Mouse (Mus musculus): ENCODE results near the gene Grcc10.

Grcc10 gene

DNA sequence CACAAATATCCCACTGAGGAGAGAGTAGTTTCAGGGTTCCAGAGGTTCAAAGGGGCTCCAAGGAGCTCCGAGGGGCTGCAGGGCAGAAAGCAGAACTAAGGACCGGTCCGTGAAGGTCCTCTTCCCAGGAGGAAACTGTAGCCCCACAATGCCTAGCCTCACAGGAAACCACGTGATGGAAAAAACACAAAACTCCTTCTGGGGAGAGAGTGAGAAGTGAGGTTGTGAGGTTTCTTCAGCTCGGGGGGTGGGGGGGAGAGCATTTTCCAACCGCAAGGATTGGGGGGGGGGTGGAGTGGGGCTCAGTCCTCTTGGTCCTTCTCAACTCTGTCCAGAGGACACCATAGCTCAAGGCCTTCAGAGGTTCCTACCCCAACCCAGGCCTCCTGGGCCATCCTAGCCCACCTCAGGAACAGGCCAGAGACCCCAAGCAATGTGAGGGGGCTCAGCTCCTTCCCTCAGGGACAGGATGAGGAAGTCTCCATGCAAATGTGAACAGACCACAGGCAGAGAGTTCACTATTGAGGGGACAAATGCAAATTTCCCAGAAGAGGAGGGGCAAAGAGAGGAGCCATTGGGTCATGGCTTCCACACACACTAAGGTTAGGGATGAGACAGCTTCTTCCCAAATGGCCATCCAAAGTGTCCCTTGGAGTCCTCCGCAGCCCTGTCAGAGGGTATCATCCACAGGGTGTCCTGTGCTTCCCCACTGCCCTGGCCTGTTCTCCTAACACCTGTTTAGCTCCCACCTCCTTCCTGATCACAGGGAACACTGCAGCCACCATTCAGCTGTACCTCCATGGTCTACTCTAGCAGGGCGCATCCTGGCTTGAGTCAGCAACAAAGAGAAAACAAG is 11.1 kb downstream of the Grcc10 start:
- DNase-seq: no peak

DNA sequence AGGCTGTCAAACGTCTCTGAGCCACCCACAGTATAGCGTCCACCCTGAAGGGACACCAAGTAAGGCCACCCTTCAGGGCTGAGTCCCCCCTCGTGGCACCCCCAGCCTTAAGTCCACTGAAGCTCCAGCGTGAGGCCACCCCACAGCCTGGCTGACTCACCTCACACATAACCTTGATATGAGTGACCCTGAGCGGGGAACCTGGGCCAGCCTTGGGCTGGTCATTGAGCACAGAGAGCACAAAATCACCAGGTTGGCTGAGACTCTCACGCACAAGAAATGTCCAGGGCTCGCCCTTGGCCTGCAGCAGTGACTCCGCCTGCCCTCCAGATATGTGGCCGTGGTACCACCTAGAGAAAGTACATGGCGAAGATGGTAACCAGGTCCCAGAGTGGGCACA is 12.6 kb downstream of the Grcc10 start:
- DNase-seq: no peak

DNA sequence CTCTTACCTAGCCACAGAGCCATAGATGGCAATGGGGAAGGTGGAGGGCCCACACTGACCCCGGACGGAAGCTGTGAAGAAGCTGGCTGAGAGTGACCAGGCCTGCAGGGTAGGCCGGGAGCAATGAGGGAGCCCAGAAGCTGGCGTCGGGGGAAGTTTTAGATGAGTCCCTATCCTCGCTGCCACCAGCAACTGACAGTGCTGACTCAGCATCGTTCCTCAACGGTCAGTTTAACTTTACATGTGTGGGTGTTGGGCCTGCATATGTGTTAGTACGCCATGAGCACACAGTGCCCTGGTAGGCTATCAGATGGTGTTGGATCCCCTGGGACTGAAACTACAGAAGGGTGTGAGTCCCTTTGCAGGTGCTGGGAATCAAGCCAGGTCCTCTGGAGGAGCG is 16.7 kb downstream of the Grcc10 start:
- DNase-seq: no peak

DNA sequence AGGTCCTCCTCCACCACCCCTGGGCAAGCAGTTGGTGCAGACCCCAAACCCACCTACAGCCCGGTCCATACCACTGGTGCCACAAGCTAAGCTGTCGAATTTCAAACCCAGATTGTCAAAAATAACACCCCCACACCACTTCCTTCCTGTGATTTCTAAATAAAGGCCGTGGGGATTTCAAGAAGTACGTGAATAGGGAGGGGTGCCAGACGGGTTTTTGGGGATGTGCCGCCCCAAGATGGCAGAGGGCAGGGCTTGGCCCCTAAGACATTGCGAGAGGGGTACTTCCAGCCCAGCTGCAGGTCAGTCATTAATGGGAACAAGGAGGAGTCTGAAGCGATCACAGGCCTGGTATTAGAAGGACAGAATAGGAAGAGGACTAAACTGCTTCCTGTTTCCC is 17.6 kb downstream of the Grcc10 start:
- no peak for DNase-seq

DNA sequence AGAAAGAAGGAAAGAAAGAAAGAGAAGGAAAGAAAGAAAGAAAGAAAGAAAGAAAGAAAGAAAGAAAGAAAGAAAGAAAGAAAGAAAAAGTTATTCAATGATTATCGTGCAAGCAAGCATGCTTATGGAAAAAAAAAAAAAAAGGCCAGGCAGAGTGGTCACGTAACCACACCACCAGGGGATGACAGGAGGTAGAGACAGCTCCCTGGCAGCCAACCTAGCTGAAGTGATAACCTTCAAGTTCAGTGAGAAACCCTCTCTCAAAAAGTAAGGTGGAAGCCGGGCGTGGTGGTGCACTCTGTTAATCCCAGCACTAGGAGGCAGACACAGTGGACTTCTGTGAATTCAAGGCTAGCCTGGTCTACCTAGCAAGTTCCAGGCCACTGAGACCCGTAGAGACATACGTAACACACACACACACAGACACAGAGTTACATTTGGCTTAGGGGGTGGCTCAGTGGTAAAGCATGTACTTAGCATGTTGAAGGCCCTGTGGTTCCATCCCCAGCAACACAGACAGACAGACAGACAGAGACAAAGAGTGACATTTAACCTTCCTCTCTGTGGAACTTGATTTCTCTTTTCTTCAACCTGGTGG is 18.2 kb downstream of the Grcc10 start:
- DNase-seq: no peak

DNA sequence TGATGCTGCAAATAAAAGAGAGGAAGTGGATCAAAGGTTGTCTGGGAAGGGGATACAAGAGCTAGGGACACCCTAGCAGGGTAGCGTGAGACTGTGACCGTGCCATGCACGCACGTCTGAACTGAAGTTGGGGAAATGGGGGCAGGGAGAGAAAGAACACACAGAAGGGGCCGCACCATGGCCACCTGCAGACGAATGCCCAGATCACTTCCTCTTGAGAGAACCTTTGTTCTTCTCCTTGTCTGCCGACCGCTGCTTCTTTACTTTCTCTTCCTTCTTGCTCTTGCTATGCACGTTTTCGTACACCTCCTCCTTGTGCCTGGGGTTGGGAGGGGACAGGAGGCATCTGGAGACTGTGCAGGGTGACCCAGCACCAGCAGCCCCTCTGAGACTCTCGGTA is 20.3 kb downstream of the Grcc10 start:
- DNase-seq: no peak

DNA sequence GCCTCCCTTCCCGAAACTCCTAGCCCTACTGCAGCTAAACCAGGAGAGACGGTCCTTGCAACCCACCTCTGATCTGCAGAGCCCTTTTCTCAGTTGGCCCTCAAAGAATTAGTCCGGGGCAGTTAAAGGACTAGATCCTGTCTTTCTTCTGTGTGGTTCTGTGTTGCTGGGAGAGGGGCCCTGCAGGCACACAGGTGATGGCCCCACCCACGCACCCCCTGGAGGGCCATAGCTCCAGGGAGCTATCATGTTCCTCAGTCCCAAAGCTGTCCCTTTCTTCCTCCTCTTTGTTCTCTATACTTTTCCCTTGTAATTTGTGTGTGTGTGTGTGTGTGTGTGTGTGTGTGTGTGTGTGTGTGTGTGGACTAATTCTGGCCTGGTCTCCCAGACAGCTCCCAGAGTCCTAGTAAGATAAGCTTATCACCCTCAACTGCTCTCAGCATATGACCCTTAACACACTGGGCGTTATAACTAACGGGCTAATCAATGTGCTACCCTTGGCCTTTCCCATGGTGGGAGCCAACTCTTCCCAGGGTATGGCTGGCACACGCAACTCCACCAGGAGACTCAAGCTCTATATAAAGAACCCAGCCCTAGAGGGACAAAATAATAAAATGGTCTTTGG is 21.7 kb downstream of the Grcc10 start:
- DNase-seq: no peak

DNA sequence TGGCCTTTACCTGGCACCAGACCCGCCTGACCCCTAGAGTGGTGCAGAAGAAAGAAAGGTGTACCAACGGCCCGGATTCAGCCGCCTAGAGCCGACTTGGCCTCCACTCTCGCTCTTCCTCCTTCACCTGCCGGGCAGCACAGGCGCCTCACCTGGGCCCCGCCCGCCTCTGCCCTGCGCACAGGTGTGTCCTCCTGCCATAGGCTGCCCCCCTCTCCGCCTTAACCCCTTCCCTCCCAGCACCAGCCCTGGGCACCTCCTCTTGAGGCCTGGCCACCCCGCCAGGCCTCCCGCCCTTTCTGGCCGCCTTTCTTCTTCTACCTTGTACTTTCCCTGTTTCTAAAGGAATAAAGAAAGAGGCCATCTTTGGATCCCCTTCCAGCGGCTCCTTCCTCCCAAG is 22.5 kb downstream of the Grcc10 start:
- DNase-seq: peak; percentile 88 to 91

DNA sequence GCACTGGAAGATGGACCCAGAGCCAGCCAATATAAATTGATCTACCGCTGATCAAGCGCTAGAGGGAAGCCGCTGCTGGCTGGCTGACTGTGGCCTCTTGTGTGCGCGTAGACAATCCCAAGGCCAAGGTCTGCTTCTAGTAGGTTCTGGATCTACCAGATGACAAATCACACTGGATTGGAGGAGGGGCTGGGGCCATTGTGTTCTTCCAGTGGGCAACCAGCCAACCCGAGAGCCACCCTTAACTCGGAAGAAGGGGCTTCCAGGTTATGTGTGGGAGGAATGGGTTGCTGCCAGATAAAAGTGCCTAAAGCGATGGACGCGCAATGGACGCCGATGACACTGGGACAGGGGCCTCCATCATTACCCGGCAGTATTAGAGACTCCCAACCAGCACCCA is 23.2 kb downstream of the Grcc10 start:
- no peak for DNase-seq

DNA sequence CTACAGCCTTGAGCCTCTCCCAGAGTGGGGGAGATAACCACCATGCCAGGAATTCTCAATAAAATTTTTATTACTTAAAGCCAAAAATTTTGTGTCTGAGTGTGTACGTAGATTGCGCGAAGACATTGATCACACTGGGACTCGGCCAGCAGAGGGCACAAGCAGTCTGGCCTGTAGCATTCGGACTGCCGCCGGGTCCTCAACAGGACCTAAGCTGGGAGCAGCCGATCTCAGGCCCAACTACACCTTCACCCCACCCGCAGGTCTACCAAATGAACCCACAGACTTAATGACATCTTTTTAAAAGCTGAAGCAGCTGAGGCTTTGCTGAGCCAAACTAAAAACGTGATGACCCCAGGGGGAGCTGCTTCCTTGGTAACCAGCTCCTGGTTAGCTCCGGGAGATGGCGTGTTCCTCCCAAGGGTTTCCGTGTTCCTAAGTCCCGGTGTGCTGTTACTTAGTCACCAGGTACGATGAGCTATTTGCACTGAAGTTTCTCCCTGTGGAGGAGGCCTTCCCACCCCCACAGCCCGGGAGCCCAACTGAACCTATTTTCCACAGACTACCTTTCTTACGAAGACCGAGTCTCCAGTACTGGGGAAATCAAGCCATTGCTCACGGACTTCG is 24.2 kb downstream of the Grcc10 start:
- peak in 1 of 2 experiments; percentile 57 for DNase-seq

DNA sequence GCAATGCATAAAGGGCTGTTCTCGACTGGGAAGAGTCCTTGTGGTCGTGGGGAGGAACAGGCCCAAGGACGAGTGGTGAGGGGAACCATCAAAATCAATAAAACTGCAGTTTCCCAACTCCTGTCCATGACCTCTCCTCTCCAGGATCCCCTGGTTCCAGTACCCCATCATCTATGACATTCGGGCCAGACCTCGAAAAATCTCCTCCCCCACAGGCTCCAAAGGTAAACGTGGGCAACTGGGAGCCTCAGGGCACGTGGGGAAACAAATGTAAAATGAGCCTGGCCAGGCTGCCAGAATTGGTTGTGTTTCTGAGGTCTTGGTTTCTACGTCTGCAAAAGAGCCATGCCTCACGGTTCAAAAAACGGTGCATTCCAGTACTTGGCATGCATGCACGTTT is 28.3 kb downstream of the Grcc10 start:
- DNase-seq: no peak

DNA sequence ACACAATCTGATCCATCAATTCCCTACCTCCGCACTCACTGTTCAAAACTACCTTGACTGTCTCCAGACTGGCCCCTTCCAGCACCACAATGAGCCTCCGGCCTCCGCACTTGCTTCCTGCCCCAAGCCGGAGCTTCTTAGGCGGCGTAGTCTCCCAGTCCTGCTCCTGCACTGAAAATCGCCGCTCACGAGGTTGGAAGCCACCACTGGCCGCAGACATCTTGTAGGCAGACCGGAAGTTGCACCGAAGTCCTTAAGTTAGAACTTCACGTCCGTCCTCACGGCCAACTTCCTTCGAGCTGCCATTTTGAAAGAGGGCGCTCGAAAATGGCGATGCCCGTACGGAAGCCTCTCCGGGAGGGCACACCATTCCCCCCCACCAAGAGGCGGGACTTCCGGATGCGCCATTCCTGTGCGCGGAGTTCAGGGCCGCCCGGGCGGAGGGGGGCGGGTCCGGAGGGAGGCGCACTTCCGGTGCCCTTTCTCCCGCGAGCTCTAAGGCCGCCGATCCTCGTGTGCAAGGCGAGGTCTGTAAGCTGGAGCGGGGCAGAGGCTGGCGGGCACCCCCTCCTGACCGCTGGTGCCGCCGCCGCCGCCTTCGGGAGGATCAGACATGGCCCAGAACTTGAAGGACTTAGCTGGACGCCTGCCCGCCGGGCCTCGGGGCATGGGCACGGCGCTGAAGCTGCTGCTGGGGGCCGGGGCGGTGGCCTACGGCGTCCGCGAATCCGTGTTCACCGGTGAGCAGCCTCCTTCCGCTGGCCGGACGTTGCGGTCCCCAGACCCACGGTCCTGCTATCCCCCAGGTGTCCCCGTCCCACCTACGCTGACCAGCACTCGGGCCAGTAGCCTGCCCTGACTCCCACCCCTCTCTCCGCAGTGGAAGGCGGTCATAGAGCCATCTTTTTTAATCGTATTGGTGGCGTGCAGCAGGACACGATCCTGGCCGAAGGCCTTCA is 29.1 kb downstream of the Grcc10 start, which contains the start of the genes Emg1 and Phb2:
Emg1 (minus strand) TSS at position 355 of the 959 bp plus-strand sequence.
Phb2 (plus strand) TSS at position 513 of the 959 bp plus-strand sequence.
- peak; percentile 98 to 99 for DNase-seq

DNA sequence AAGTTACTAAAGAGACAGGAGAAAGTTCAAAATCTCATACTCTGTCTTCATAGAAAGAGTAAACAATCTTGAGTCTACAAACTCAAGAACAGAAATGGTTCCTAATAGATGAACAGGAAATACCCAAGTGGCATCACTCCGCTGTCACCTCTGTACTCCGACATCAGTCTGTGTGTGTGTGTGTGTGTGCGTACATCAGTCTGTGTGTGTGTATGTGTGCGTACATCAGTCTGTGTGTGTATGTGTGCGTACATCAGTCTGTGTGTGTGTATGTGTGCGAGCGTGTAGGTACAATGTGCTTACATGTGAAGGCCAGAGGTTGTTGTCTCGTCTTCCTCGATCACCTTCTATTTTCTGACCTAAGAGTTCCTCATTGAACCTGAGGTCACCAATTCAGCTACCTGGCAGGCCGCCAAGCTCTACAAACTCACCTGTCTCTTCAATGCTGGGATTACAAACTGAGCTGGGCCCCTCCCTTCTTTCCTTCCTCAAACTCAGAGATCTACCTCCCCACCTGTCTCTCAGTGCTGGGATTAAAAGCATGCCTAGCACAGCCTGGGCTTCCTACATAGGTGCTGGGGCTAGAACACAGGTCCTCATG is 32.8 kb downstream of the Grcc10 start:
- no peak for DNase-seq

DNA sequence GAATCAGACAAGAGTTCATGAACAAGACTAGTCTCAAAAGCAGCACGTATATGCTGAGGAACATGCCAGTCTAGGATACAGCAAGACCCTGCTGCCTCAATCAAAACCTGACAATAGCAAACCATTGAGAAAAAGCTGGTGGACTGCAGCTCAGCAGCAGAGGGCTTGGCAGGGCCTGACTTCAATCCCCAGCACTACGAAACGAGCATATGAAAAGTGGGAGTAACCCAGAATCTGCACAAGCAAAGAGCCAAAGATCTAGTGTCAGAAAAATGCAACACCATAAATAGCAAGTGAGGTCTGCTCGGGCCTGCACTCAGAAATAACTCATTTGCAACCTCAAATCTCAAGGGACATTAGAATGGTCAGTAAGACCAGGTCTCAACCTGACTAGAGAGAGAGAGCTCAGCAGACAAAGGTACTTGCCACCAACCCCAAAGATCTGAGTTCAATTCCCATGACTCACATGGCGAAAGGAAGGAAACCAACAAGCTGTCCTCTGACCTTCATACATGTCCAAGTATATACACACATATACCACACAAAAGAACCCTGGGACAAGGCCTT is 35.0 kb downstream of the Grcc10 start:
- no peak for DNase-seq

DNA sequence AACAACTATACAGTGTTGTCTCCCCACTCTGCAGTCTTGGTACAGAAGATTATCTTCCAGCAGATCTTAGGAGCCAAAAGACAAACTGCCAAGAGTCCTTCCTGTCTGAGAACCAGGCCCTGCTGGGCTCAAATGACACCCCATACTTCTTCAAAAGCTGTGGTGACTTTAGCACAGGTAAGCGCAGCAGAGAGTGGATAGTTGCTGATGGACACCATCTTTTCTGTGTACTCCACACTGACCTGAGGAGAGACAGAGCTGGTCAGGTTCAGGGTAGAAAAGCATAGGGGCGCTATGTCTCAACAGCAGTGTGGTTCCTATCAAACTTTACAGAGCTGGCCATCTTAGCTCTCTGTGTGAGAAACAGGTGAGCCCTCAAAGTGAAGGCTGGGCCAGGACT is 36.8 kb downstream of the Grcc10 start:
- no peak for DNase-seq

DNA sequence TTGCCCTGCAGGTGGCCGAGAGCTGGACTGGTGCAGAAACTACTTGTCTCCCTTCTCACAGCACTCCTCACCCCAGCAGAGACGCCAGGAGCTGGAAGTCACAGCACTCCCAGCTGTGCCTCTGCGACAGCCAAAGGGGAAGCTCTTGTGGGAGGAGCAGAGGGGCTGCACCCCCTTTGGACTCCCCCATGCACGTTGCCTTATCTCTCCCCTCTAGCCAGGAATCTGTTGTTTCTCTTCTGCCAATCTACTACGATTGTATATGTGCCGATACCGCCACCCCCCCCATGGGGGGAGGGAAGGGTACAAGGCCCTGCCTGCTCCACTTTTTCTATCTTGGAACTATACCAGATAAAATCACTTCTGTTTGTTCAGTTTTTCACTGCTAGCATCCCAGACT is 37.4 kb downstream of the Grcc10 start:
- no peak for DNase-seq

DNA sequence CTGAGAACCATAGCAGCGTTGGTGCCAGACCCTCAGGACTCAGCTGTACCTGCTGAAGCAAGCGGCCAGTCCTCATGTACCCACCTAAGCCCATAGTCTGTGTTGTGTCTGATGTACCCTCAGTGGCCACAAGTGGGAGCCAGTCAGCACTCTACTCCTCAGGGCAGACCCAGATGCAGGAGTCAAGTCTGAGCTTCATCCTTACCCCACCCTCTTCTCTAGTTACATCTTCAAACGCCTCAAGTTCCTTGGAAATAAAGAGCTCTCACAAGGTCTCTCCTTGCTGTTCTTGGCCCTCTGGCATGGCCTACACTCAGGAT is 38.4 kb downstream of the Grcc10 start:
- peak; percentile 66 to 70 for DNase-seq

DNA sequence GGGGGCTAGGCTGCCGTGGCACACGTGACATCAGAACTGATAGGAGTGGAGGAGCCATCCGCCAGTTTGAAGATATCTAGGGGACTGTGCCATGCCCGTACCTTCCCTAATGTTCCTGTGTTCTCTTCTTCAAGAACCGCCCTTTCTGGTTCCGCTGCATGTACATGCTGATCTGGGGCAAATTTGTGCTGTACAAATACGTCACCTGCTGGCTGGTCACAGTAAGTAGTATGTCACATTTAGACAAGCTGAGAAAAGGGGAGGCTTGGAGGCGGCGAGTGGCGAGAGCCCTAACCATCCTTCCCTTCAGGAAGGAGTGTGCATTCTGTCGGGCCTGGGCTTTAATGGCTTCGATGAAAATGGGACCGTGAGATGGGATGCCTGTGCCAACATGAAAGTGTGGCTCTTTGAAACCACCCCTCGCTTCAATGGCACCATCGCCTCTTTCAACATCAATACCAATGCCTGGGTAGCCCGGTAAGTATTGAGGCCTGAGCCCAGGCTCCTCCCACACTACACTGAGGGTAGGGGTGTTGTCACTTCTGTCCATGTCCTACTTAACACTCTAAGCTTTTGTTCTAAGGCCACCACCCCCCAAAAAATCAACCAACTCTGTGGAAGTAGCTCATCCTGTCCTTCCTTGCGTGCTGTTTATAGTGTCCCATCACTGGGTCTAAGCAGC is 38.9 kb downstream of the Grcc10 start:
- DNase-seq: no peak

DNA sequence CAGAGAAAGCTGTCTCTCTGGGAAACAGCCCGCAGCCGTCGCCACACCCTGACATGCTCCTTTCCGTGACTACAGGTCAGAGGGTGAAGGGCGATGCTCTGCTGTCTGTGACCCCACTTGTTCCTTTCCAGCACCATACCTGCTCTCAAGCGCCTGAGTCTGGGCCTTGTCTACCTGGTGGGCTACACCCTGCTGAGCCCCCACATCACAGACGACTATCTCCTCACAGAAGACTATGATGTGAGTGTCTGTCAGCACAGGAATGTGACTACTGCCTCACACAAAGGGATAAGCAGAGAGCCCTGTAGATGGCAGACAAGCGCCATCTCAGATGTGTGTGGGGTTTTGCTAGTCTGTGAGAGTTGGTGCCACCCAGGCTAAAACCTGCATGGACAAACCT is 39.8 kb downstream of the Grcc10 start:
- DNase-seq: no peak

DNA sequence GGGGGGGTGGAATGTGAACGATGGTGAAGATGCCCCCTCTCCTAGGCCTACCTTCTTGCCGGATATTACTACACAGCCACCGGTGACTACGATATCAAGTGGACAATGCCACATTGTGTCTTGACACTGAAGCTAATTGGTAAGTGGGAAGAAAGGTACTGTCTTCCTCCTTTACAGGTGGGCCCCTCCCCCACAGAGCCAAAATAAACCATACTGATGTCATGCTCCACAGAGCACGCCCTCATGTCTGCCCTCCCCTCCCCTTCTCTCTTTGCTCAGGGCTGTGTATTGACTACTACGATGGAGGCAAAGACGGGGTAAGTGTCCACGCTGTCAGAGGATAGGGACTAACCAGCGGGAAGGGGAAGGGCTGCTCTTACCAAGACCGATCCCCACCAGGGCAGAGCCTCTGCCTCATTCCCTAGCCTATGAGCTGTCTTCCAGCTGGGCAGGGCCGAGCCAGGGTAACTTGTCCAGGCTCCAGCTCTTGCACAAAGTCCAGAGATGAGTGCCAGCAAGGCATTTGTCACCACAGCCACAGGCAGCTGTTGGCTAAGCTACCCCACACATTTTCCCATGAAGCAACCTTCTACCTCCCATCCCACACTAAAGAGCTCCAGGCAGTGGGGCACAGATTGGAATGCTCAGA is 41.1 kb downstream of the Grcc10 start:
- DNase-seq: peak; percentile 73 to 81

Measured in lung, adult 18-20 months (tissue).